Mouse (Mus musculus) stomach, postnatal 0 days (tissue): ENCODE data around the gene Slc12a4. TPM values are rescaled to one million over a fixed set of nuclear protein-coding genes. Genes with fewer than 3 reads are reported as not detected.
"Not testable (repeated sequence)": the region's sequence is repeated elsewhere in the genome, so short reads cannot be mapped to it uniquely, and the experiment has no call there.

Experiments
- ATAC-seq: fragments of 200-750 bp; cut with Nextera tagmentation; 2 replicates; pipeline ENCODE4 v1.8.0; 2017; ENCODE audit not compliant: low FRiP score, low TSS enrichment
- DNase-seq: peaks from one replicate; pipeline ENCODE4 v3.0.0-alpha.2; 2016; ENCODE audit warnings: low spot score
- H3K27ac ChIP-seq: fragments of 300-500 bp; sonication (generic); replicated peaks from 2 replicates; pipeline ENCODE4 v1.5.1; 2014; ENCODE audit warnings: mild to moderate bottlenecking, control low read depth
- H3K27me3 ChIP-seq: fragments of 300-500 bp; sonication (generic); 2 replicates; pipeline ENCODE4 v1.6.1; 2014; ENCODE audit warnings: low read length; ENCODE audit not compliant: control insufficient read depth, insufficient read depth
- H3K36me3 ChIP-seq: fragments of 300-500 bp; sonication (generic); 2 replicates; pipeline ENCODE4 v1.6.1; 2014; ENCODE audit warnings: low read length, mixed read lengths; ENCODE audit not compliant: control insufficient read depth, insufficient read depth
- H3K4me1 ChIP-seq: fragments of 300-500 bp; sonication (generic); replicated peaks from 2 replicates; pipeline ENCODE4 v1.6.1; 2014; ENCODE audit warnings: antibody characterized with exemption; ENCODE audit not compliant: control insufficient read depth, insufficient read depth
- H3K4me2 ChIP-seq: fragments of 300-500 bp; sonication (generic); replicated peaks from 2 replicates; pipeline ENCODE4 v1.6.1; 2014; ENCODE audit warnings: low read depth, mild to moderate bottlenecking, control low read depth, moderate library complexity
- H3K4me3 ChIP-seq: fragments of 300-500 bp; sonication (generic); 2 replicates; pipeline ENCODE4 v1.5.1; 2014; ENCODE audit warnings: low read depth, low read length, control low read depth
- H3K9ac ChIP-seq: fragments of 300-500 bp; sonication (generic); 2 replicates; pipeline ENCODE4 v1.6.1; 2014; ENCODE audit warnings: mild to moderate bottlenecking, low read length, control low read depth, mixed read lengths
- H3K9me3 ChIP-seq: fragments of 300-500 bp; sonication (generic); 2 replicates; pipeline ENCODE4 v1.6.1; 2016; ENCODE audit warnings: low read length; ENCODE audit not compliant: control insufficient read depth
- CTCF ChIP-seq: IDR thresholded peaks from 2 replicates; pipeline ENCODE4 v1.5.1; 2016; ENCODE audit warnings: antibody characterized with exemption, low read depth, mild to moderate bottlenecking, moderate library complexity
- EP300 ChIP-seq: optimal IDR thresholded peaks from 2 replicates; pipeline ENCODE3; 2016; ENCODE audit warnings: antibody characterized with exemption
- whole genome bisulfite sequencing: fragments of 180-500 bp; shearing (Covaris S2); extraction: QIAGEN DNeasy Blood & Tissue Kit; methylation state at CpG from one replicate; pipeline ENCODE4 v1.1.7; 2014; 5-methylcytosine and 5-hydroxymethylcytosine counted together
- polyA plus RNA-seq: library from polyadenylated mRNA; unstranded; fragments of >200 nt; fragmentation: Nextera tagmentation; extraction: Ambion mirVana; gene quantifications from 2 replicates; pipeline ENCODE4 v1.2.1, GENCODE M21; 2015

The Slc12a4 gene
- polyA plus RNA-seq = 12.8 and 14.1 TPM in 2 replicates

GRCm38 (mm10) chr8:105965905-105966341, at the start of gene Slc12a4:
TSS of gene Slc12a4 (minus strand) at chr8:105966097.
- H3K4me2 ChIP-seq = peak within 1 kb of the TSS; percentile 68
- H3K27ac ChIP-seq = peak within 1 kb of the TSS; percentile 96
- H3K9me3 ChIP-seq = no peaks in the 10 kb centered on the region
- peak within 1 kb of the TSS; percentile 67 for H3K4me3 ChIP-seq
- peaks cover 2% of the 10 kb centered on the region; the same call in 1 of the 2 replicates for H3K4me1 ChIP-seq
- peak within 1 kb of the TSS; percentile 78 for H3K9ac ChIP-seq
- TF ChIP-seq EP300 = no peak
- no peaks in the 10 kb centered on the region for H3K27me3 ChIP-seq
- DNase-seq (peak; percentile 80), ATAC-seq (peak; percentile 89)
- WGBS = under 1% methylated on average over 41 of the region's 47 CpGs
- H3K36me3 ChIP-seq = no peaks in the 10 kb centered on the region

GRCm38 (mm10) chr8:106012203-106012602, 46.3 kb upstream of the Slc12a4 start:
- H3K27ac ChIP-seq, H3K9me3 ChIP-seq, H3K9ac ChIP-seq, H3K4me3 ChIP-seq, H3K4me1 ChIP-seq, H3K27me3 ChIP-seq, DNase-seq, ATAC-seq, H3K36me3 ChIP-seq: not testable (repeated sequence)
- H3K4me2 ChIP-seq = peak overlapping the region; percentile 91; the same call in 1 of the 2 replicates
- 80% methylated on average over 8 of the region's 8 CpGs for WGBS

- peaks cover 3% of the 10 kb centered on the region for H3K36me3 ChIP-seq
These were observed 45.7 kb upstream of the Slc12a4 start, which contains the start of gene Ddx28 for GRCm38 (mm10) chr8:106011643-106011986. TSS of gene Ddx28 (minus strand) at chr8:106011882.

GRCm38 (mm10) chr8:106010748-106011642, 45.1 kb upstream of the Slc12a4 start:
- Histone ChIP-seq H3K4me3 (peak overlapping the region; percentile 93), H3K9me3 (no peaks in the 10 kb centered on the region), H3K4me1 (peaks cover 2% of the 10 kb centered on the region; the same call in 1 of the 2 replicates), H3K27me3 (no peaks in the 10 kb centered on the region), H3K36me3 (no peaks in the 10 kb centered on the region; the same call in 1 of the 2 replicates), H3K9ac (peak overlapping the region; percentile 88), H3K27ac (peak overlapping the region; percentile 88), H3K4me2 (peak overlapping the region; percentile 91)
- DNase-seq = peak; percentile 95
- TF ChIP-seq CTCF (no peak), EP300 (no peak)
- ATAC-seq = peak; percentile 95
- under 1% methylated on average over 74 of the region's 74 CpGs for WGBS

More at GRCm38 (mm10) chr8:106011643-106011986, 45.7 kb upstream of the Slc12a4 start, which contains the start of gene Ddx28:
- H3K9me3 ChIP-seq = no peaks in the 10 kb centered on the region
- H3K27me3 ChIP-seq = no peaks in the 10 kb centered on the region
- TF ChIP-seq EP300 (no peak), CTCF (no peak)
- no peak for DNase-seq
- 2% methylated on average over 6 of the region's 6 CpGs for WGBS
- no peak for ATAC-seq
- H3K9ac ChIP-seq = peak within 1 kb of the TSS; percentile 88
- H3K4me3 ChIP-seq = peak within 1 kb of the TSS; percentile 93
- peaks cover 2% of the 10 kb centered on the region; the same call in 1 of the 2 replicates for H3K4me1 ChIP-seq
- H3K27ac ChIP-seq = peak within 1 kb of the TSS; percentile 88
- peak within 1 kb of the TSS; percentile 91 for H3K4me2 ChIP-seq

GRCm38 (mm10) chr8:106007891-106008290, 42.0 kb upstream of the Slc12a4 start:
- 64% methylated on average over 3 of the region's 3 CpGs for WGBS
- not testable (repeated sequence) for ATAC-seq

GRCm38 (mm10) chr8:106007135-106007534, 41.2 kb upstream of the Slc12a4 start:
- no peaks in the 10 kb centered on the region for H3K27me3 ChIP-seq
- DNase-seq (no peak), ATAC-seq (peak; percentile 33; the same call in 1 of the 2 replicates)
- peaks cover 2% of the 10 kb centered on the region; the same call in 1 of the 2 replicates for H3K4me1 ChIP-seq
- H3K4me2 ChIP-seq = no peak overlapping the region
- WGBS = 73% methylated on average over 3 of the region's 3 CpGs
- no peak for TF ChIP-seq CTCF
- H3K9ac ChIP-seq = no peak overlapping the region
- no peaks in the 10 kb centered on the region for H3K9me3 ChIP-seq
- H3K4me3 ChIP-seq = no peak overlapping the region
- no peak overlapping the region for H3K27ac ChIP-seq
- H3K36me3 ChIP-seq = no peaks in the 10 kb centered on the region

More at GRCm38 (mm10) chr8:106007891-106008290, 42.0 kb upstream of the Slc12a4 start:
- H3K4me2 ChIP-seq, H3K36me3 ChIP-seq, H3K27me3 ChIP-seq, H3K9ac ChIP-seq, H3K4me1 ChIP-seq, DNase-seq, H3K27ac ChIP-seq, H3K9me3 ChIP-seq, H3K4me3 ChIP-seq: not testable (repeated sequence)
- peak; percentile 29; the same call in 1 of the 2 replicates for TF ChIP-seq CTCF
